Mouse (Mus musculus) kidney, postnatal 0 days (tissue): Measurements from ENCODE around the gene Ephb1. TPM values are rescaled to one million over a fixed set of nuclear protein-coding genes. Genes with fewer than 3 reads are reported as not detected.

Experiments
- ATAC-seq: fragments of 200-750 bp; cut with Nextera tagmentation; replicated peaks from 2 replicates; pipeline ENCODE4 v1.8.0; 2017; ENCODE audit warnings: low read depth, moderate number of reproducible peaks, moderate TSS enrichment, moderate library complexity; ENCODE audit not compliant: low FRiP score
- DNase-seq: peaks from one replicate; pipeline ENCODE4 v3.0.0-alpha.2; 2016; ENCODE audit warnings: low spot score
- H3K27ac ChIP-seq: fragments of 300-500 bp; sonication (generic); 2 replicates; pipeline ENCODE4 v1.5.1; 2014; ENCODE audit warnings: mild to moderate bottlenecking
- H3K27me3 ChIP-seq: fragments of 300-500 bp; sonication (generic); 2 replicates; pipeline ENCODE4 v1.6.1; 2014; ENCODE audit warnings: low read length, mixed read lengths; ENCODE audit not compliant: insufficient read depth
- H3K36me3 ChIP-seq: fragments of 300-500 bp; sonication (generic); 2 replicates; pipeline ENCODE4 v1.6.1; 2014; ENCODE audit warnings: low read length, mixed read lengths; ENCODE audit not compliant: insufficient read depth
- H3K4me1 ChIP-seq: fragments of 300-500 bp; sonication (generic); replicated peaks from 2 replicates; pipeline ENCODE4 v1.6.1; 2014; ENCODE audit warnings: antibody characterized with exemption, low read length, mixed read lengths; ENCODE audit not compliant: insufficient read depth
- H3K4me2 ChIP-seq: fragments of 300-500 bp; sonication (generic); 2 replicates; pipeline ENCODE4 v1.6.1; 2014; ENCODE audit warnings: mild to moderate bottlenecking, low read length, moderate library complexity, mixed read lengths
- H3K4me3 ChIP-seq: fragments of 300-500 bp; sonication (generic); replicated peaks from 2 replicates; pipeline ENCODE4 v1.5.1; 2014; ENCODE audit warnings: low read depth, low read length
- H3K9ac ChIP-seq: fragments of 300-500 bp; sonication (generic); 2 replicates; pipeline ENCODE4 v1.6.1; 2014; ENCODE audit warnings: low read depth, low read length
- H3K9me3 ChIP-seq: fragments of 300-500 bp; sonication (generic); replicated peaks from 2 replicates; pipeline ENCODE4 v1.6.1; 2016; ENCODE audit warnings: low read length, inconsistent platforms, mixed read lengths
- CTCF ChIP-seq: IDR thresholded peaks from 2 replicates; pipeline ENCODE4 v1.5.1; 2016; ENCODE audit warnings: antibody characterized with exemption, low read depth, mild to moderate bottlenecking, moderate library complexity
- WGBS: fragments of 180-500 bp; shearing (Covaris S2); extraction: QIAGEN DNeasy Blood & Tissue Kit; methylation state at CpG from one replicate; pipeline ENCODE4 v1.1.7; 2014; 5-methylcytosine and 5-hydroxymethylcytosine counted together
- polyA plus RNA-seq: library from polyadenylated mRNA; unstranded; fragments of >200 nt; fragmentation: Nextera tagmentation; extraction: Ambion mirVana; gene quantifications from 2 replicates; pipeline ENCODE4 v1.2.1, GENCODE M21; 2015

The Ephb1 gene
- polyA plus RNA-seq, 1 experiment from 2014 or later, result 4.2 TPM

GRCm38 (mm10) chr9:101994086-101994485 lies 360.4 kb downstream of the Ephb1 start:
- no peak for TF ChIP-seq CTCF
- H3K4me1 ChIP-seq, result no peaks in the 10 kb centered on the region
- ATAC-seq (no peak), DNase-seq (no peak)
- WGBS, result 76% methylated on average over 2 of the region's 2 CpGs
- no peaks in the 10 kb centered on the region for H3K9me3 ChIP-seq
- no peaks in the 10 kb centered on the region for H3K36me3 ChIP-seq
- H3K4me2 ChIP-seq, result no peak overlapping the region
- H3K4me3 ChIP-seq, result no peak overlapping the region
- no peak overlapping the region for H3K9ac ChIP-seq
- no peak overlapping the region for H3K27ac ChIP-seq
- no peaks in the 10 kb centered on the region for H3K27me3 ChIP-seq

GRCm38 (mm10) chr9:101990836-101991235 lies 363.7 kb downstream of the Ephb1 start:
- Histone ChIP-seq H3K36me3 (no peaks in the 10 kb centered on the region), H3K9me3 (no peaks in the 10 kb centered on the region), H3K9ac (no peak overlapping the region), H3K27ac (no peak overlapping the region), H3K4me1 (no peaks in the 10 kb centered on the region), H3K4me2 (no peak overlapping the region), H3K4me3 (no peak overlapping the region), H3K27me3 (no peaks in the 10 kb centered on the region)
- TF ChIP-seq CTCF, result no peak
- ATAC-seq (no peak), DNase-seq (no peak)
- WGBS, result 89% methylated on average over 12 of the region's 12 CpGs

GRCm38 (mm10) chr9:101990032-101990431 lies 364.5 kb downstream of the Ephb1 start:
- Histone ChIP-seq H3K27ac (no peak overlapping the region), H3K4me3 (no peak overlapping the region), H3K9me3 (no peaks in the 10 kb centered on the region), H3K9ac (no peak overlapping the region), H3K27me3 (no peaks in the 10 kb centered on the region), H3K36me3 (no peaks in the 10 kb centered on the region), H3K4me2 (no peak overlapping the region), H3K4me1 (no peaks in the 10 kb centered on the region)
- ATAC-seq (no peak), DNase-seq (no peak)
- TF ChIP-seq CTCF, result no peak
- 80% methylated on average over 6 of the region's 6 CpGs for WGBS

- Histone ChIP-seq H3K4me2 (no peak overlapping the region), H3K36me3 (no peaks in the 10 kb centered on the region), H3K27ac (no peak overlapping the region), H3K4me3 (no peak overlapping the region), H3K9ac (no peak overlapping the region), H3K4me1 (no peaks in the 10 kb centered on the region), H3K27me3 (no peaks in the 10 kb centered on the region), H3K9me3 (no peaks in the 10 kb centered on the region)
- WGBS, result 87% methylated on average over 2 of the region's 2 CpGs
- ATAC-seq (no peak), DNase-seq (no peak)
- no peak for TF ChIP-seq CTCF
Observed at GRCm38 (mm10) chr9:101986910-101987309, 367.6 kb downstream of the Ephb1 start.

DNA sequence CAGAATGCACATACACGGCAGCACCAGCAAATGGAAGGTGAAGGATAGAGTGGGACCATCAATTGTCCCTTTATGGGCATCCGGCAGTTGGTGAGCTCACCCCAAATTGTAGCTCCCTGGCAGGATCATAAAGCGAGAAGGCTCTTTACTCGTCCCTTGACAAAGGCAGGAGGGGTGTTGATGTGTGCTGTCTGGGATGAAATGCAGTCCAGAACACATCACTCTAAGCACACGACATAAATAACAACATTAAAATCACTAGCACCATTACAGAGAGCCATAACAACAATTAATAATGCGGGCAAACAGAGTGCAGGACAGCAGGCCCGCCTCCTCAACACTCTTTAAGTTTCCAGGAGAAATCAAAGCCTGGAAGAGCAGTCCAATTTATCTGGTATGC lies 372.1 kb downstream of the Ephb1 start:
- DNase-seq, result no peak
- no peak for ATAC-seq
- no peak overlapping the region for H3K4me2 ChIP-seq

DNA sequence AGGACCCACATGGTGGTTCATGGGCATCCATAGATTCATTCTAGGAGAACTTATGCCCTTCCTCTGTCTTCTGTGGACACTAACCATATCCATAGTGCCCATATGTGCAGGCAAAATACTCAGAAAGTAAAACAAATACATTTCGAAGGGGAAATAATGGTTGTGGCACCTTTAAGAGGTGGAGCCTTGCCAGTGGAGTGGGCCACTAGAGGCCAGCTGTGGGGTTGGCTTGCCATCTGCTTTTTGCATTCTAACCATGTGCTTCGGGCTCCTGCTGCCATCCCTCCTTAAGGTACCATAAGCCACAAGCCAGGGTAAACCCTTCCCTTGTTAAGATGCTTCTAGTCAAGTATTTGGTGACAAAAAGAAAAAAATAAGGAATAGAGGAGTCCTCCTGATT lies 373.3 kb downstream of the Ephb1 start:
- Histone ChIP-seq H3K4me1 (no peaks in the 10 kb centered on the region), H3K4me3 (no peak overlapping the region), H3K9ac (no peak overlapping the region), H3K4me2 (no peak overlapping the region), H3K27ac (no peak overlapping the region), H3K36me3 (no peaks in the 10 kb centered on the region), H3K9me3 (no peaks in the 10 kb centered on the region), H3K27me3 (no peaks in the 10 kb centered on the region)
- DNase-seq (no peak), ATAC-seq (no peak)
- TF ChIP-seq CTCF, result no peak
- WGBS, result 80% methylated on average over 2 of the region's 2 CpGs

More for the DNA sequence above, 372.1 kb downstream of the Ephb1 start:
- H3K36me3 ChIP-seq, result no peaks in the 10 kb centered on the region
- TF ChIP-seq CTCF, result no peak
- WGBS, result 46% methylated on average over 7 of the region's 7 CpGs
- no peaks in the 10 kb centered on the region for H3K9me3 ChIP-seq
- no peaks in the 10 kb centered on the region for H3K27me3 ChIP-seq
- no peak overlapping the region for H3K27ac ChIP-seq
- H3K4me1 ChIP-seq, result no peaks in the 10 kb centered on the region
- no peak overlapping the region for H3K4me3 ChIP-seq
- no peak overlapping the region for H3K9ac ChIP-seq

- DNase-seq, result no peak
- TF ChIP-seq CTCF, result no peak
Observed at GRCm38 (mm10) chr9:101976884-101977465, 377.5 kb downstream of the Ephb1 start.

More at GRCm38 (mm10) chr9:101976884-101977465, 377.5 kb downstream of the Ephb1 start:
- Histone ChIP-seq H3K9me3 (no peaks in the 10 kb centered on the region), H3K4me1 (no peaks in the 10 kb centered on the region), H3K4me2 (no peak overlapping the region), H3K27ac (no peak overlapping the region), H3K36me3 (no peaks in the 10 kb centered on the region), H3K4me3 (no peak overlapping the region), H3K27me3 (no peaks in the 10 kb centered on the region), H3K9ac (no peak overlapping the region)
- 87% methylated on average over 4 of the region's 4 CpGs for WGBS
- ATAC-seq, result no peak
